In genomic region chr11:51389763-51390162, GRCm38 (mm10) we compare ENCODE assay signal across 20 mouse cellular contexts.
DNase-seq lines count a peak whose midpoint lies in the region; ATAC-seq lines count a peak whose summit lies in the region.
"Had no signal": no experiment of that assay in that cellular context is flagged by ENCODE, and none has a peak within 500 bp of the region (broad histone marks: within the 10 kb centered on the region; RNA-seq: fewer than 3 reads in every experiment).

No protein-coding gene starts in this region.

- H3K36me3 ChIP-seq in midbrain, embryonic 11.5 days (ENCODE audit: control insufficient read depth, insufficient read depth, low read length), result no peaks in the 10 kb centered on the region
- H3K36me3 ChIP-seq in midbrain, embryonic 10.5 days, result no peaks in the 10 kb centered on the region
- H3K36me3 ChIP-seq in stomach, embryonic 16.5 days (ENCODE audit: control insufficient read depth, insufficient read depth, low read length), result no peaks in the 10 kb centered on the region
- H3K36me3 ChIP-seq in kidney, embryonic 15.5 days, result no peaks in the 10 kb centered on the region
- H3K36me3 ChIP-seq: heart, embryonic 12.5 days had no signal

- no peaks in the 10 kb centered on the region for H3K9me3 ChIP-seq in midbrain, embryonic 11.5 days (ENCODE audit: control insufficient read depth, low read length)
- no peaks in the 10 kb centered on the region for H3K9me3 ChIP-seq in midbrain, embryonic 10.5 days (replicated peaks)
- H3K9me3 ChIP-seq in stomach, embryonic 16.5 days (replicated peaks; ENCODE audit: control insufficient read depth, low read length), result no peaks in the 10 kb centered on the region
- no peaks in the 10 kb centered on the region for H3K9me3 ChIP-seq in kidney, embryonic 15.5 days (replicated peaks)
- H3K9me3 ChIP-seq: heart, embryonic 12.5 days had no signal

- no peak overlapping the region for H3K9ac ChIP-seq in midbrain, embryonic 11.5 days (ENCODE audit: low read length)
- H3K9ac ChIP-seq in stomach, embryonic 16.5 days (ENCODE audit: low read length), result no peak overlapping the region
- H3K9ac ChIP-seq in kidney, embryonic 15.5 days, result no peak overlapping the region
- H3K9ac ChIP-seq: heart, embryonic 12.5 days had no signal

- no peak for ATAC-seq in midbrain, embryonic 11.5 days (ENCODE audit: low FRiP score)
- ATAC-seq in stomach, embryonic 16.5 days (ENCODE audit: insufficient read depth, low FRiP score), result no peak
- no peak for ATAC-seq in kidney, embryonic 15.5 days (replicated peaks; ENCODE audit: low FRiP score)
- ATAC-seq: activated CD4-positive, CD25-positive, alpha-beta regulatory T cell, adult 4 months; Patski had no signal

- WGBS in midbrain, embryonic 11.5 days, result 74% methylated on average over 10 of the region's 10 CpGs
- WGBS in midbrain, embryonic 10.5 days, result 76% methylated on average over 10 of the region's 10 CpGs
- 57% methylated on average over 10 of the region's 10 CpGs for WGBS in stomach, embryonic 16.5 days
- WGBS in kidney, embryonic 15.5 days, result 50% methylated on average over 10 of the region's 10 CpGs

- H3K4me1 ChIP-seq in midbrain, embryonic 11.5 days (ENCODE audit: control insufficient read depth, insufficient read depth, low read length), result peaks cover 3% of the 10 kb centered on the region; the same call in 1 of the 2 replicates
- peaks cover 12% of the 10 kb centered on the region for H3K4me1 ChIP-seq in midbrain, embryonic 10.5 days
- H3K4me1 ChIP-seq in stomach, embryonic 16.5 days (ENCODE audit: control insufficient read depth, insufficient read depth, low read length), result peaks cover 22% of the 10 kb centered on the region
- peaks cover 13% of the 10 kb centered on the region for H3K4me1 ChIP-seq in kidney, embryonic 15.5 days

- no peak overlapping the region for H3K4me3 ChIP-seq in midbrain, embryonic 11.5 days (ENCODE audit: low read depth, low read length)
- H3K4me3 ChIP-seq in midbrain, embryonic 10.5 days, result no peak overlapping the region
- no peak overlapping the region for H3K4me3 ChIP-seq in stomach, embryonic 16.5 days (replicated peaks; ENCODE audit: low read length)
- H3K4me3 ChIP-seq in kidney, embryonic 15.5 days (replicated peaks), result no peak overlapping the region
- H3K4me3 ChIP-seq: heart, embryonic 12.5 days; left cerebral cortex, adult 2 months had no signal

- no peak overlapping the region for H3K27ac ChIP-seq in midbrain, embryonic 11.5 days (ENCODE audit: low read depth, low read length)
- H3K27ac ChIP-seq in midbrain, embryonic 10.5 days (replicated peaks), result no peak overlapping the region
- H3K27ac ChIP-seq in stomach, embryonic 16.5 days (ENCODE audit: low read length), result peak overlapping the region; percentile 67; the same call in 1 of the 2 replicates
- no peak overlapping the region for H3K27ac ChIP-seq in kidney, embryonic 15.5 days
- H3K27ac ChIP-seq: kidney, postnatal 0 days; left cerebral cortex, adult 2 months had no signal

- no peaks in the 10 kb centered on the region for H3K27me3 ChIP-seq in midbrain, embryonic 11.5 days (ENCODE audit: control insufficient read depth, insufficient read depth, low read length)
- H3K27me3 ChIP-seq in midbrain, embryonic 10.5 days (ENCODE audit: low read depth, poor library complexity, severe bottlenecking), result no peaks in the 10 kb centered on the region
- no peaks in the 10 kb centered on the region for H3K27me3 ChIP-seq in stomach, embryonic 16.5 days (ENCODE audit: control insufficient read depth, insufficient read depth, low read length)
- no peaks in the 10 kb centered on the region for H3K27me3 ChIP-seq in kidney, embryonic 15.5 days

- no peak overlapping the region for H3K4me2 ChIP-seq in midbrain, embryonic 11.5 days
- H3K4me2 ChIP-seq in stomach, embryonic 16.5 days (ENCODE audit: low read depth, low read length), result no peak overlapping the region
- H3K4me2 ChIP-seq in kidney, embryonic 15.5 days, result no peak overlapping the region
- H3K4me2 ChIP-seq: heart, embryonic 12.5 days had no signal

- peak; percentile 75 for DNase-seq in heart, adult 11 months
- no peak for DNase-seq in heart, adult 8-10 months (ENCODE audit: low spot score)
- peak; percentile 85 for DNase-seq in midbrain, embryonic 11.5 days (ENCODE audit: low spot score, missing footprints)
- DNase-seq in midbrain, embryonic 10.5 days (ENCODE audit: low spot score), result no peak
- peak; percentile 55 for DNase-seq in forelimb bud, embryonic 11.5 days (ENCODE audit: low read depth, low spot score)
- DNase-seq in B cell, adult 2 months, result no peak
- DNase-seq: adrenal gland, postnatal 25 days; cerebellum, adult 2 months; gastrocnemius, postnatal 36 days; lung, adult 2 months; midbrain, embryonic 14.5 days; retina, postnatal 1 day; thymus, adult 2 months had no signal

Comparison
In these comparisons a context has a peak if more than half of its experiments do, and no peak if none do; other contexts are left out.
1. DNase-seq: peak in heart, adult 11 months (single experiment), midbrain, embryonic 11.5 days (single experiment) and forelimb bud, embryonic 11.5 days (single experiment); none in heart, adult 8-10 months (single experiment), midbrain, embryonic 10.5 days (single experiment) and B cell, adult 2 months (0 of 2).